Mouse (Mus musculus) neutrophil, adult 65 days (primary cell): ENCODE measurements around the gene 4933414I15Rik. TPM values are rescaled to one million over a fixed set of nuclear protein-coding genes. Genes with fewer than 3 reads are reported as not detected.

ENCODE experiments used
- total RNA-seq: library from RNA; stranded (reverse); gene quantifications from 2 replicates; pipeline ENCODE4 v1.2.4, GENCODE M21; 2023

The 4933414I15Rik gene
- not detected in 2 replicates for total RNA-seq

DNA sequence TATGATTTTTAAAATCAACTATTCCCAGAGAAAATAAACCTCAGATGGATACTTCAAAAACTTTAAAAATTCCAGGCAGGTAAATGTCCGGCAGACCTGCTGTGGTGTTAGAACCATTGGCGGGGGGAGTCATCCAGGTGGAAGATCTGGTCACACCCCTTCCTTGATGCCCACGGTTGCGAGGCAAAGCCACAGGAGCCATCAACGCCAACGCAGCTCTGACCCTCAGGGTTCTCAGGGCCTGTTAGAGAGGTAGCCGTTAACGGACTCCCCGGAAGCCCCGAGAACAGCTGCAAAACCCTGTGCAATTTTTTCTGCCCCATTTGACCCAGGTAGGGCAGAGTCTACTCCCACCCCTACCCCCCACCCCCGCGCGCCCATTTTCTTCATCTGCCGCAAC lies at the start of gene 4933414I15Rik:
4933414I15Rik (minus strand) TSS at position 260 of the 400 bp plus-strand sequence.

GRCm38 (mm10) chr11:50981667-50982066 lies 38.1 kb upstream of the 4933414I15Rik start, which contains the start of gene Olfr1377:
Gene Olfr1377, plus strand, starts transcription at chr11:50981967.

GRCm38 (mm10) chr11:50966230-50966629 lies 22.7 kb upstream of the 4933414I15Rik start, which contains the start of gene Olfr1378:
Gene Olfr1378, plus strand, starts transcription at chr11:50966530.

DNA sequence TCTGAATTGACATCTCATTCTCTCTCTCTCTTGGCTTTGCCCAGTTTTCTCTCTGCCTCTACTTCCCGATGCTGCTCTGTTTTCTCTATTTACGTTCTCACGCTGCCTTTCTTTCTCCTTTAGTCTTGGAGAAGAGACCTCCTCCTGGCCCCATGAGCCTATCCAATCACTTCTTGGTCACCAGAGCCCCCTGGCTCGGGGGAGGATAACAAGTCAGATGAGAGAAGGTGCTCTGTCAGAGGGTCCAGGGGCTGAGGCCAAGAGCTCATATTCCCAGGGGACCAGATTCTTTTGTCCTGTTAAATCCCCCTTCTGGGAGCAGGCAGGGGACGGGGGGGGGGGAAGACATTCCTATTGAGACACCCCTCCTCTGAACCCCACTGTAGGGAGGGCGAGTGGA lies 10.1 kb upstream of the 4933414I15Rik start, which contains the start of gene Prop1:
Prop1 (minus strand) TSS at position 101 of the 400 bp plus-strand sequence.

DNA sequence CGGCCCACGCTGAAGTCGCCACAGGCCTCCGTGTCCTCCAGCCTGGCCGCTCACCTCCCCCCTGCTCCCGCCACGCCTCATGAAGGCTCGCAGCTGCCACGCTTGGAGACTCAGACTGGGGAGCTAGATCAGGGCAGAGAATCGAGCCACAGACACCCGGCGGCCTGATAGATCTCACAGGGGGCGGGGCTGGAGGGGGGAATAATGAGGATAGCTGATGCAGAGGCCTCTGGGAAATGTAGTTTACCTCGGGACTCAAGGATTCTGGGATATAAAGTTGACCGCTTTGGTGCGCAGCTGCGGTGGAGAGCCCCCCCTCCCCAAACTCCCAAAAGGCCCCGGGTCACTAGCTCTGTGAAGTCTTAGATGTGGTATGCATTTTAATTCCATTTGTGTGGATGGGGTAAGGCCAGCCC lies 12.1 kb downstream of the 4933414I15Rik start, which contains the start of gene Zfp354b:
Zfp354b (minus strand) TSS at position 183 of the 416 bp plus-strand sequence.

GRCm38 (mm10) chr11:50915671-50916320 lies 27.8 kb downstream of the 4933414I15Rik start, which contains the start of gene Zfp2:
Gene Zfp2, minus strand, starts transcription at chr11:50916165.

Other genes with a start within 250 kb of the 4933414I15Rik start
- 0.14 and 0.28 TPM in 2 replicates for gene Zfp354c, start 116.0 kb downstream of the 4933414I15Rik start, total RNA-seq
- gene Zfp879, start 102.2 kb downstream of the 4933414I15Rik start, total RNA-seq = not detected in 2 replicates
- gene Grm6, start 93.1 kb downstream of the 4933414I15Rik start, total RNA-seq = 0.20 and 0.54 TPM in 2 replicates
- gene Zfp454, start 56.1 kb downstream of the 4933414I15Rik start, total RNA-seq = not detected in 2 replicates
- gene Zfp2, start 27.6 kb downstream of the 4933414I15Rik start, total RNA-seq = 0.16 TPM in 1 of 2 replicates, not detected in the other
- not detected in 2 replicates for gene Zfp354b, start 12.1 kb downstream of the 4933414I15Rik start, total RNA-seq
- not detected in 2 replicates for gene Prop1, start 10.0 kb upstream of the 4933414I15Rik start, total RNA-seq
- gene Olfr1378, start 22.8 kb upstream of the 4933414I15Rik start, total RNA-seq = not detected in 2 replicates
- gene Olfr1377, start 38.2 kb upstream of the 4933414I15Rik start, total RNA-seq = not detected in 2 replicates
- gene Olfr51, start 59.8 kb upstream of the 4933414I15Rik start, total RNA-seq = not detected in 2 replicates
- not detected in 2 replicates for gene Olfr54, start 70.5 kb upstream of the 4933414I15Rik start, total RNA-seq
- gene Olfr1375, start 104.3 kb upstream of the 4933414I15Rik start, total RNA-seq = not detected in 2 replicates
- not detected in 2 replicates for gene Zfp354a, start 115.5 kb upstream of the 4933414I15Rik start, total RNA-seq